Mouse (Mus musculus): ENCODE measurements around the gene Cd300a.

GRCm38 (mm10) chr11:114889991-114890518 is at the start of gene Cd300a:
- TF ChIP-seq CTCF (IDR thresholded peaks at IDR 0.05; ENCODE audit: low read depth, low read length) (no peak), POLR2A (IDR thresholded peaks at IDR 0.05; ENCODE audit: borderline replicate concordance, low read depth, low read length) (no peak)

All from bone marrow macrophage, adult 2 months (primary cell).